ENCODE assay signal across 21 mouse cellular contexts in the genomic region with DNA sequence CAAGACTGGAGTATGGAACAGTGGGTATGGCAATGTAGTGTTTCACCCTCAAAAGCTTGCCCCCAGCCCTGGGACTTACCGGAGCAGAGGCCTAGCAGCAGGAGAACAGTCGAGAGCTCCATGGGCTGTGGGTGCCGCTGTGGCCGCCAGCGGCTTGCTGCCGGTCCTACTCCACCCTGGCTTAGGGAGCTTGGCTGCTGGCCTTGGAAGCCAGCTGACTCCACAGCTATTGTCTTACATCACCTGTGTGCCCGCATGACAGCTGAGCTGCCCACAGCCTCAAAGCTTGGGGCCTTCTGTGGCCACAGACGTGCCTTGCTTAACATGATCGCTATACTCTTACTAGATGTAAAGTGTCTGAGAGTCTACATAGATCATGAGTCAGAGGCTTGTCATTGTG. TPM values are rescaled to one million over a fixed set of nuclear protein-coding genes. Genes with fewer than 3 reads are reported as not detected.
DNase-seq lines count a peak whose midpoint lies in the region; ATAC-seq and TF ChIP-seq lines count a peak whose summit lies in the region.
"Had no signal": no experiment of that assay in that cellular context is flagged by ENCODE, and none has a peak within 500 bp of the region (broad histone marks: within the 10 kb centered on the region; RNA-seq: fewer than 3 reads in every experiment).

TSS of gene Chrna1 (minus strand) at position 173 of the 400 bp plus-strand sequence.

- H3K4me2 ChIP-seq in embryonic facial prominence, embryonic 14.5 days (ENCODE audit: low read depth, low read length), result no peak within 1 kb of the TSS
- H3K4me2 ChIP-seq in limb, embryonic 14.5 days (replicated peaks; ENCODE audit: low read depth, low read length, severe bottlenecking), result no peak within 1 kb of the TSS
- no peak within 1 kb of the TSS for H3K4me2 ChIP-seq in hindbrain, embryonic 12.5 days (replicated peaks)
- H3K4me2 ChIP-seq: forebrain, embryonic 13.5 days; heart, embryonic 11.5 days; heart, embryonic 15.5 days; hindbrain, embryonic 14.5 days had no signal

- H3K9ac ChIP-seq in embryonic facial prominence, embryonic 14.5 days (ENCODE audit: low read depth, low read length), result no peak within 1 kb of the TSS
- H3K9ac ChIP-seq in limb, embryonic 14.5 days (ENCODE audit: low read depth, low read length, severe bottlenecking), result no peak within 1 kb of the TSS
- no peak within 1 kb of the TSS for H3K9ac ChIP-seq in hindbrain, embryonic 12.5 days
- H3K9ac ChIP-seq: forebrain, embryonic 13.5 days; forebrain, postnatal 0 days; heart, embryonic 15.5 days; hindbrain, embryonic 14.5 days had no signal

- DNase-seq in gastrocnemius, postnatal 10 days, result peak; percentile 27
- DNase-seq in gastrocnemius, adult 8-10 months (ENCODE audit: low spot score in 2 of 2), result no peak
- peak; percentile 72 for DNase-seq in embryonic facial prominence, embryonic 14.5 days (ENCODE audit: low spot score)
- DNase-seq in gastrocnemius, postnatal 4 days (ENCODE audit: low spot score in 2 of 2), result no peak
- no peak for DNase-seq in limb, embryonic 14.5 days (ENCODE audit: low spot score)
- DNase-seq in kidney, postnatal 10 days, result no peak
- no peak for DNase-seq in spleen, postnatal 10 days (ENCODE audit: low spot score in 2 of 2)
- DNase-seq: adrenal gland, adult 2 months; adrenal gland, postnatal 25 days; cerebellum, adult 18-20 months; cerebellum, adult 9-11 months; forebrain, postnatal 0 days; heart, adult 2 months; heart, postnatal 14 days had no signal

- H3K36me3 ChIP-seq in embryonic facial prominence, embryonic 14.5 days (ENCODE audit: control insufficient read depth, insufficient read depth, low read length), result no peaks in the 10 kb centered on the region
- no peaks in the 10 kb centered on the region for H3K36me3 ChIP-seq in limb, embryonic 14.5 days (ENCODE audit: control insufficient read depth, insufficient read depth, low read length)
- no peaks in the 10 kb centered on the region for H3K36me3 ChIP-seq in hindbrain, embryonic 12.5 days
- H3K36me3 ChIP-seq: heart, embryonic 15.5 days had no signal

- TF ChIP-seq POLR2A in limb, embryonic 14.5 days (IDR thresholded peaks at IDR 0.05; ENCODE audit: borderline replicate concordance, extremely low read depth, insufficient read depth, insufficient read length), result no peak

- H3K27ac ChIP-seq in embryonic facial prominence, embryonic 14.5 days (replicated peaks; ENCODE audit: low read depth, low read length), result peak within 1 kb of the TSS; percentile 39; the same call in 1 of the 2 replicates
- H3K27ac ChIP-seq in limb, embryonic 14.5 days (replicated peaks; ENCODE audit: low read depth, low read length), result no peak within 1 kb of the TSS
- H3K27ac ChIP-seq in hindbrain, embryonic 12.5 days, result no peak within 1 kb of the TSS
- H3K27ac ChIP-seq: forebrain, embryonic 13.5 days; heart, adult 2 months; heart, embryonic 15.5 days; hindbrain, embryonic 14.5 days had no signal

- 86% methylated on average over 9 of the region's 9 CpGs for WGBS in embryonic facial prominence, embryonic 14.5 days
- 88% methylated on average over 9 of the region's 9 CpGs for WGBS in limb, embryonic 14.5 days
- WGBS in hindbrain, embryonic 12.5 days, result 94% methylated on average over 9 of the region's 9 CpGs

- H3K27me3 ChIP-seq in embryonic facial prominence, embryonic 14.5 days (replicated peaks; ENCODE audit: control insufficient read depth, insufficient read depth, low read length), result no peaks in the 10 kb centered on the region
- H3K27me3 ChIP-seq in limb, embryonic 14.5 days (ENCODE audit: control insufficient read depth, insufficient read depth, low read length), result no peaks in the 10 kb centered on the region
- H3K27me3 ChIP-seq in hindbrain, embryonic 12.5 days, result peaks cover 8% of the 10 kb centered on the region
- H3K27me3 ChIP-seq: heart, embryonic 15.5 days had no signal

- peaks cover 4% of the 10 kb centered on the region; the same call in 1 of the 2 replicates for H3K4me1 ChIP-seq in embryonic facial prominence, embryonic 14.5 days (ENCODE audit: control insufficient read depth, insufficient read depth, low read length)
- peaks cover 10% of the 10 kb centered on the region for H3K4me1 ChIP-seq in limb, embryonic 14.5 days (ENCODE audit: control insufficient read depth, insufficient read depth, low read length)
- H3K4me1 ChIP-seq in hindbrain, embryonic 12.5 days, result peaks cover 5% of the 10 kb centered on the region; the same call in 1 of the 2 replicates

- H3K4me3 ChIP-seq in embryonic facial prominence, embryonic 14.5 days (ENCODE audit: low read depth, low read length), result no peak within 1 kb of the TSS
- 0 out of 2 replicates have a peak within 1 kb of the TSS, but pooled peaks have one; percentile 4 for H3K4me3 ChIP-seq in limb, embryonic 14.5 days (replicated peaks; ENCODE audit: low read length)
- H3K4me3 ChIP-seq in hindbrain, embryonic 12.5 days, result no peak within 1 kb of the TSS
- H3K4me3 ChIP-seq: forebrain, embryonic 13.5 days; heart, adult 2 months; heart, embryonic 15.5 days had no signal

- H3K9me3 ChIP-seq in embryonic facial prominence, embryonic 14.5 days (ENCODE audit: control insufficient read depth, low read length), result no peaks in the 10 kb centered on the region
- no peaks in the 10 kb centered on the region for H3K9me3 ChIP-seq in limb, embryonic 14.5 days (ENCODE audit: control insufficient read depth, low read length)
- no peaks in the 10 kb centered on the region for H3K9me3 ChIP-seq in hindbrain, embryonic 12.5 days (replicated peaks)
- H3K9me3 ChIP-seq: forebrain, embryonic 13.5 days; heart, embryonic 15.5 days had no signal

- peak; percentile 71; the same call in 1 of the 2 replicates for ATAC-seq in embryonic facial prominence, embryonic 14.5 days (ENCODE audit: low read depth)
- 0 out of 2 replicates have a peak, but pooled peaks have one; percentile 28 for ATAC-seq in limb, embryonic 14.5 days (ENCODE audit: low FRiP score, low read depth)
- no peak for ATAC-seq in hindbrain, embryonic 12.5 days (ENCODE audit: low FRiP score)
- ATAC-seq: forebrain, embryonic 13.5 days; forebrain, postnatal 0 days; intestine, embryonic 16.5 days had no signal

RNA-seq across cellular contexts. Expression of gene Chrna1, which starts in this region (rescaled TPM):
- total RNA-seq in gastrocnemius, postnatal 10 days (2021), result 10 to 100 TPM; 31.7 to 37.0 TPM
- total RNA-seq in gastrocnemius, adult 8-10 months (2022), result 1 to 10 TPM; 4.8 to 5.3 (median 5.2) TPM
- 25.9 and 26.2 TPM in 2 replicates for polyA plus RNA-seq in embryonic facial prominence, embryonic 14.5 days (2014; fragmentation: Nextera tagmentation; extraction: Ambion mirVana)
- total RNA-seq in gastrocnemius, postnatal 4 days (2021), result 10 to 100 TPM; 48.3 to 50.8 TPM
- 8.9 and 9.3 TPM in 2 replicates for polyA plus RNA-seq in limb, embryonic 14.5 days (2012; rRNA removed)
- 14.9 and 19.4 TPM in 2 replicates for polyA plus RNA-seq in limb, embryonic 14.5 days (2014; fragmentation: Nextera tagmentation; extraction: Ambion mirVana)
- polyA plus RNA-seq in hindbrain, embryonic 12.5 days (2016; fragmentation: Nextera tagmentation; extraction: Ambion mirVana), result 0.74 and 2.3 TPM in 2 replicates
- total RNA-seq: adrenal gland, adult 2 months; adrenal gland, postnatal 25 days; heart, adult 2 months; heart, postnatal 14 days; hematopoietic stem cell, adult 5-6 weeks had no signal

Comparison
In these comparisons a context has a peak if more than half of its experiments do, and no peak if none do; other contexts are left out.
1. RNA of gene Chrna1 (total RNA-seq): 48.3 to 50.8 TPM in gastrocnemius, postnatal 4 days and 31.7 to 37.0 TPM in gastrocnemius, postnatal 10 days; 4.8 to 5.3 TPM in gastrocnemius, adult 8-10 months; every median in the first group is over 4 times any median in the second.
2. DNase-seq: peak in gastrocnemius, postnatal 10 days (single experiment) and embryonic facial prominence, embryonic 14.5 days (single experiment); none in gastrocnemius, adult 8-10 months (0 of 2), gastrocnemius, postnatal 4 days (0 of 2), limb, embryonic 14.5 days (single experiment), kidney, postnatal 10 days (single experiment) and spleen, postnatal 10 days (0 of 2).